Mouse (Mus musculus) right cerebral cortex, postnatal 14 days (tissue): ENCODE results near the gene Rerg.
"Not testable (repeated sequence)": the region's sequence is repeated elsewhere in the genome, so short reads cannot be mapped to it uniquely, and the experiment has no call there.

Source experiments
- DNase-seq: peaks from one replicate; pipeline ENCODE4 v3.0.0; 2022

The Rerg gene

GRCm38 (mm10) chr6:137071466-137071865 is 98.8 kb downstream of the Rerg start:
- no peak for DNase-seq

- no peak for DNase-seq
Observed at GRCm38 (mm10) chr6:137065506-137065905, 104.8 kb downstream of the Rerg start.

- DNase-seq, result no peak
Observed at GRCm38 (mm10) chr6:137064786-137065185, 105.5 kb downstream of the Rerg start.

GRCm38 (mm10) chr6:137063239-137063940 is 106.9 kb downstream of the Rerg start:
- DNase-seq, result no peak

GRCm38 (mm10) chr6:137061880-137062531 is 108.3 kb downstream of the Rerg start:
- DNase-seq, result no peak

- DNase-seq, result no peak
Observed at GRCm38 (mm10) chr6:137060595-137060994, 109.7 kb downstream of the Rerg start.

- no peak for DNase-seq
Observed at GRCm38 (mm10) chr6:137058257-137058656, 112.0 kb downstream of the Rerg start.

GRCm38 (mm10) chr6:137054073-137054472 is 116.2 kb downstream of the Rerg start:
- no peak for DNase-seq

GRCm38 (mm10) chr6:137053464-137053863 is 116.8 kb downstream of the Rerg start:
- DNase-seq, result no peak

GRCm38 (mm10) chr6:137053006-137053405 is 117.3 kb downstream of the Rerg start:
- DNase-seq, result no peak

GRCm38 (mm10) chr6:137047036-137047435 is 123.3 kb downstream of the Rerg start:
- DNase-seq, result no peak

GRCm38 (mm10) chr6:137045011-137045504 is 125.2 kb downstream of the Rerg start:
- DNase-seq, result no peak

GRCm38 (mm10) chr6:137035611-137036395 is 134.5 kb downstream of the Rerg start:
- DNase-seq, result not testable (repeated sequence)

GRCm38 (mm10) chr6:137030611-137031097 is 139.6 kb downstream of the Rerg start:
- no peak for DNase-seq

- no peak for DNase-seq
Observed at GRCm38 (mm10) chr6:137029931-137030610, 140.2 kb downstream of the Rerg start.

GRCm38 (mm10) chr6:137025461-137025860 is 144.8 kb downstream of the Rerg start:
- DNase-seq, result no peak

- DNase-seq, result no peak
Observed at GRCm38 (mm10) chr6:137024541-137024940, 145.8 kb downstream of the Rerg start.

- no peak for DNase-seq
Observed at GRCm38 (mm10) chr6:137017216-137017973, 152.9 kb downstream of the Rerg start.

GRCm38 (mm10) chr6:137014346-137014745 is 156.0 kb downstream of the Rerg start:
- no peak for DNase-seq

- no peak for DNase-seq
Observed at GRCm38 (mm10) chr6:137011187-137011586, 159.1 kb downstream of the Rerg start.
